Mouse (Mus musculus) intestine, embryonic 15.5 days (tissue): ENCODE measurements around the gene Lgr4. TPM values are rescaled to one million over a fixed set of nuclear protein-coding genes. Genes with fewer than 3 reads are reported as not detected.

Experiments
- ATAC-seq: fragments of 200-750 bp; cut with Nextera tagmentation; 2 replicates; pipeline ENCODE4 v1.8.0; 2017; ENCODE audit warnings: moderate TSS enrichment, moderate library complexity
- H3K27ac ChIP-seq: fragments of 300-500 bp; sonication (generic); 2 replicates; pipeline ENCODE4 v1.5.1; 2015; ENCODE audit warnings: mild to moderate bottlenecking, inconsistent platforms
- H3K27me3 ChIP-seq: fragments of 300-500 bp; sonication (generic); replicated peaks from 2 replicates; pipeline ENCODE4 v1.6.1; 2015; ENCODE audit warnings: inconsistent platforms
- H3K36me3 ChIP-seq: fragments of 300-500 bp; sonication (generic); 2 replicates; pipeline ENCODE4 v1.6.1; 2015; ENCODE audit warnings: inconsistent platforms
- H3K4me1 ChIP-seq: fragments of 300-500 bp; sonication (generic); replicated peaks from 2 replicates; pipeline ENCODE4 v1.6.1; 2015; ENCODE audit warnings: inconsistent platforms
- H3K4me2 ChIP-seq: fragments of 300-500 bp; sonication (generic); replicated peaks from 2 replicates; pipeline ENCODE4 v1.6.1; 2015; ENCODE audit warnings: mild to moderate bottlenecking, inconsistent platforms
- H3K4me3 ChIP-seq: fragments of 300-500 bp; sonication (generic); replicated peaks from 2 replicates; pipeline ENCODE4 v1.5.1; 2015; ENCODE audit warnings: inconsistent platforms
- H3K9ac ChIP-seq: fragments of 300-500 bp; sonication (generic); 2 replicates; pipeline ENCODE4 v1.6.1; 2015; ENCODE audit warnings: inconsistent platforms
- H3K9me3 ChIP-seq: fragments of 300-500 bp; sonication (generic); 2 replicates; pipeline ENCODE4 v1.6.1; 2016; ENCODE audit warnings: inconsistent platforms
- WGBS: fragments of 180-500 bp; shearing (Covaris S2); methylation state at CpG from one replicate; pipeline ENCODE4 v1.1.7; 2015; 5-methylcytosine and 5-hydroxymethylcytosine counted together
- polyA plus RNA-seq: library from polyadenylated mRNA; unstranded; fragments of >200 nt; fragmentation: Nextera tagmentation; extraction: Ambion mirVana; gene quantifications from 2 replicates; pipeline ENCODE4 v1.2.1, GENCODE M21; 2015

Gene Lgr4
- polyA plus RNA-seq, 1 experiment from 2014 or later, result 29.4 TPM

DNA sequence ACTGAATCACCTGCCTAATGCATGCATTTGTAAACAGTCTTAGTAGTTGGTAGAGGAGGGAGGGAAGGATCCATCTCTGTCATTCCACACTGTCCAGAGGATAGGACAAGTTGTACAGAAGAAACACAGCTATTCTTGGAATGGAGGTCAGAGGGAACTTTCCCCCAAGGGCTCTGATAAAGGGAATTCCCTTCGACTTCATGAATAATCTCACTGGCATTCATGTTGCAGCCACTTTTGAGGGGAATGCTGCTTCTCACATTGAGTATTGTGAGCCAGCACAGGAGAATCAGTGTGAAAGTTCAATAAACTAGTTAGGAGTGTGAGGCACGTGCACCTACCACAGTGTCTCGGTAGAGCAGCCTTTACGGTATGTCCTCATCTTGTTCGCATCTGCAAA is 37.6 kb downstream of the Lgr4 start:
- no peak for ATAC-seq
- Histone ChIP-seq H3K4me3 (no peak overlapping the region), H3K36me3 (no peaks in the 10 kb centered on the region), H3K4me1 (peaks cover 31% of the 10 kb centered on the region), H3K9ac (no peak overlapping the region), H3K27me3 (no peaks in the 10 kb centered on the region), H3K4me2 (no peak overlapping the region), H3K27ac (no peak overlapping the region), H3K9me3 (no peaks in the 10 kb centered on the region)
- WGBS, result 61% methylated on average over 5 of the region's 5 CpGs

- no peak for ATAC-seq
- no peak overlapping the region for H3K27ac ChIP-seq
- H3K9ac ChIP-seq, result no peak overlapping the region
- WGBS, result 85% methylated on average over 5 of the region's 5 CpGs
- no peaks in the 10 kb centered on the region for H3K9me3 ChIP-seq
- no peak overlapping the region for H3K4me2 ChIP-seq
- H3K36me3 ChIP-seq, result no peaks in the 10 kb centered on the region
- no peaks in the 10 kb centered on the region for H3K27me3 ChIP-seq
- no peak overlapping the region for H3K4me3 ChIP-seq
- peaks cover 33% of the 10 kb centered on the region for H3K4me1 ChIP-seq
Measured at GRCm38 (mm10) chr2:109955910-109956309, 38.5 kb downstream of the Lgr4 start.

DNA sequence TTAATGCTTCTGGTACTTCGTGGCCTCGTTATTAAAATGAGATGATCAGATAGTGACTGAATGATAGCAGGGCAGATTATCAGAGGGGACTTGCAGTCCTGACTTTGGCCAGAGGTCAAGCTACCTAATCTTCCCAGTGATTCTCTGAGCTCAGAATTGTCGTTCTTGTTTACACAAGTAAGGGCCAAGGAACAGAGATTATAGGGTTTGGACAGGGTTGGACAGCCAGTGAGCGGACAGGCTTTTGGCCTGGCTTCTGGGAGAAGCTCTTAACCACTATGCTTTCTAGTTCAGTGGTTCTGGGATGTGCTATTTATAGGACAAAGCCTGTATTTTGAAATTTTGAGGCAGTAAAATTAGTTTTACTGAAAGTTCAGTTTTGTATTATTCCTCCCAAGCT is 39.3 kb downstream of the Lgr4 start:
- no peak overlapping the region for H3K27ac ChIP-seq
- H3K9ac ChIP-seq, result no peak overlapping the region
- WGBS, result 46% methylated on average over 4 of the region's 4 CpGs
- H3K4me3 ChIP-seq, result no peak overlapping the region
- peaks cover 28% of the 10 kb centered on the region for H3K4me1 ChIP-seq
- no peaks in the 10 kb centered on the region for H3K9me3 ChIP-seq
- no peaks in the 10 kb centered on the region for H3K36me3 ChIP-seq
- H3K4me2 ChIP-seq, result no peak overlapping the region
- H3K27me3 ChIP-seq, result no peaks in the 10 kb centered on the region
- no peak for ATAC-seq

DNA sequence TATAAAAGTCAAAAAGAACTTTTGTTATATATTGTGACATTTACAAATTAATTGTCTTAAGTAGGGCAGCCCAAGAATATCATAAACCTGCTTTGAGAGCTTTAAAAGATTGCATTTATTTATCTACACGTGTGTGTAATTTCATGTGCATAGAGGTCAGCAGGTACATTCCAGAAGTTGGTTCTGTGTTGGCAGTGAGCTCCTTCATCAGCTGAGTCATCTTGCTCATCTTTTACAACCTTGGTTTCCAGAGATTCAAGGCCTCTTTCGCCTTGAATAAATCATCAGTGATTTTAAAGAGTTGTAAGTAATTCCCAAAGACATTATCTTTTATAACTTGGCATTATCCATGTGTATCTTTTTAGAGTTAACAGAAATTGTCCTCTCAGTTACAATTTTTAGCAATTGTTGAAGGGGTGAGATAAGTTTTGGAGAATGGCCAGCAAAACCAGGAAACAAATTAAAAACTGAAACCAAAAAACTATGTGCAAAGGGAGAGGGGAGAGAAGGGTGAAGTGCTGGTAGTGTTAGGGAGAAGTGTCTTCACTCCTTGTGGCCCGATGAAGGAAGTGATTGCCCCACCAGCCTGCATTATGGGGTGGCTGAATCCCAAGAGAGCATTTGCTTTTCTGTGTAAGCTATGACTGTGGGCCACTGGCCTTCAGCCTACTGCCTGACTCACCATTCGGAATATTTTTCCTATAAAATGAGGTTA is 41.4 kb downstream of the Lgr4 start:
- Histone ChIP-seq H3K4me1 (peaks cover 23% of the 10 kb centered on the region), H3K9ac (no peak overlapping the region), H3K27me3 (no peaks in the 10 kb centered on the region), H3K4me2 (peak overlapping the region; percentile 15; the same call in 1 of the 2 replicates), H3K9me3 (no peaks in the 10 kb centered on the region), H3K36me3 (no peaks in the 10 kb centered on the region), H3K4me3 (no peak overlapping the region), H3K27ac (no peak overlapping the region)
- WGBS, result 51% methylated on average over 4 of the region's 4 CpGs
- ATAC-seq, result peak; percentile 44

DNA sequence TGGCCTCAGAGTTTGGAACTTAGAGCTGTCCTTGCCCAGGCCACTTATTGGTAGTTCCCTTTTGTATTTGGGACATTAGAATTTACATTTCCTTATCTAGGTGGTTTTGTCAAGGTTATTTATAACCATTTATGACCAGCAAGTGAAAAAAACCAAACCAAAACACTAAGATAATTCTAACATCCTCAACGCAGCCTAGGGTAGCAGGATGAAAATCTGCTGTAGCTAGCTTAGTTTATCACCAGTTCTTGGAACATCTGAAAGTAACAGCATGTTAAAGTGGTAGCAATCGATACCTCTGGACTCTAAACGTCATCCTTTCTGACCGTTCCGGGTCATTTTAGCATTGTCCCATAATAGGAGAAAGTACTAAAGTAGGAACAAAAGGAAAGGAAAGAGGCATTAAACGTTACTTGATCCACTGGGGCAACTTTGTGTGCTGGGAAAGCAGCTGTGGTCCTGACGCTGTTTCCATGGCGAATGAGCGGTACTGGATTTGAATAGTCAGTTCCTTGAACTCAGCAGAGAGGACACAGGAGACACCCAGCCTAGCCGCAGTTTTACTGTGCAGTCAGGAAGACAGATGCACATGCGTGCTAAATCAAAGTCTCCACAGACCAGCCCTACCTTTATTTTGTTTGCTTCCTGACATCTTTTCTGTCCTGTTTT is 42.1 kb downstream of the Lgr4 start:
- H3K4me3 ChIP-seq, result no peak overlapping the region
- H3K4me1 ChIP-seq, result peaks cover 22% of the 10 kb centered on the region
- H3K27ac ChIP-seq, result no peak overlapping the region
- H3K9me3 ChIP-seq, result no peaks in the 10 kb centered on the region
- no peaks in the 10 kb centered on the region for H3K27me3 ChIP-seq
- WGBS, result 62% methylated on average over 11 of the region's 11 CpGs
- no peaks in the 10 kb centered on the region for H3K36me3 ChIP-seq
- no peak overlapping the region for H3K9ac ChIP-seq
- ATAC-seq, result no peak
- no peak overlapping the region for H3K4me2 ChIP-seq

- Histone ChIP-seq H3K9me3 (no peaks in the 10 kb centered on the region), H3K4me1 (peaks cover 19% of the 10 kb centered on the region; the same call in 1 of the 2 replicates), H3K36me3 (no peaks in the 10 kb centered on the region), H3K9ac (no peak overlapping the region), H3K4me3 (no peak overlapping the region), H3K27me3 (no peaks in the 10 kb centered on the region), H3K4me2 (no peak overlapping the region), H3K27ac (no peak overlapping the region)
- no peak for ATAC-seq
- 67% methylated on average over 3 of the region's 3 CpGs for whole genome bisulfite sequencing
Measured at GRCm38 (mm10) chr2:109960246-109960645, 42.8 kb downstream of the Lgr4 start.

DNA sequence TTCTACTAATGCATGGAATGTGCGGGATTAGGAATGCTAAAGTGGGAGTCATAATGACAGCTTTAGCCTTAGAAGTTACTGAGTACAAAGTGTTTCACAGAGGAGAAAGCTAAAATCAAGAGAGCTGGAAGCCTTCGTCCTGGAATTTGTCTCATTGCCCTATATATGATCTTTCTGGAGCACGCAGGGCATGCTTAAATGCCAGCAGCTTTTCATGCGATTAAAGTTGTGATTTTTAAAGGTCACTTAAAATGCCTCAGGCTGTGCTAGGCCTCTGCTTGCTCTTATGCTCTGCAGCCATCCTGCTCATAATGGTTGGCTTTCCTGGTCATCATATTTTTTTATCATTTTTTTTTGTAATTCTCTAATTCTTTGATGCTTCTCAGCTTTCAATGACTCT is 43.7 kb downstream of the Lgr4 start:
- 64% methylated on average over 4 of the region's 4 CpGs for WGBS
- H3K4me1 ChIP-seq, result peaks cover 13% of the 10 kb centered on the region; the same call in 1 of the 2 replicates
- no peaks in the 10 kb centered on the region for H3K27me3 ChIP-seq
- no peak overlapping the region for H3K9ac ChIP-seq
- ATAC-seq, result no peak
- H3K27ac ChIP-seq, result no peak overlapping the region
- H3K4me2 ChIP-seq, result no peak overlapping the region
- no peaks in the 10 kb centered on the region for H3K9me3 ChIP-seq
- H3K36me3 ChIP-seq, result no peaks in the 10 kb centered on the region
- H3K4me3 ChIP-seq, result no peak overlapping the region

GRCm38 (mm10) chr2:109963591-109964258 is 46.3 kb downstream of the Lgr4 start:
- no peak for ATAC-seq
- Histone ChIP-seq H3K9me3 (no peaks in the 10 kb centered on the region), H3K27ac (no peak overlapping the region), H3K9ac (no peak overlapping the region), H3K4me3 (no peak overlapping the region), H3K27me3 (no peaks in the 10 kb centered on the region), H3K36me3 (no peaks in the 10 kb centered on the region), H3K4me1 (peaks cover 14% of the 10 kb centered on the region; the same call in 1 of the 2 replicates), H3K4me2 (no peak overlapping the region)
- 73% methylated on average over 5 of the region's 5 CpGs for WGBS

DNA sequence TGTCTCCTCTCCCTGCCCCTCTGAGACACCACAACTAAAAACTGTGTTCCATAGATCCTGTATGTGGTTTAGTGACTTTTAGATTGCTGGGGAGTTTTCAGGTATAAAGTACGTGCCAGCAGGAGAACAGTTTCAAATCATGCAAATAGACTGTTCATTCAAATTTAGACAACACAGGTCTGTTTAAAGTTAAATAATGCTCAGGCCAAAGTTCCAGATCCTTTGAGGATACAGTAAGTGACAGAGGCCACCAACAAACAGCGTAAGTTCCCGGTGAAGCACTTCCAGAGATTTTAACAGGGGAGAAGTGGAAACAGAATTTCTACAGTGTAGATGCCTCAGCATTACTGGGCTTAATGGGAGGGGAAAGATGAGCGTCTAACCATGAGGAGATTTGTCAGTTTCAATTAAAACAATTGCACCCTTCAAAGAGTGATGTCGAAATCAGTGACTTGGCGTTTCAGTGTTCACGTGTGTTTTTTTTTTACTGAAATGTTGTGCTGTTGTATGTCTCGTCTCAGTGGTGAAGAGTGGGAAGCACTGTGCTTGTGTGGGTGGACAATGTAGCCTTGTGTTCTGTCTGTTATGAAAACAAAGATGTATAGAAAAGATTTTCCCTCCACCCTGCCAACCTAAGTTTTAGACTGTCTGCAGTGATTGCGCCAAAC is 48.4 kb downstream of the Lgr4 start:
- ATAC-seq, result no peak
- H3K4me3 ChIP-seq, result no peak overlapping the region
- no peak overlapping the region for H3K9ac ChIP-seq
- no peaks in the 10 kb centered on the region for H3K36me3 ChIP-seq
- H3K27ac ChIP-seq, result no peak overlapping the region
- 0 out of 2 replicates have a peak, but pooled peaks cover 3% of the 10 kb centered on the region for H3K4me1 ChIP-seq
- WGBS, result 78% methylated on average over 9 of the region's 9 CpGs
- no peaks in the 10 kb centered on the region for H3K9me3 ChIP-seq
- H3K27me3 ChIP-seq, result no peaks in the 10 kb centered on the region
- H3K4me2 ChIP-seq, result no peak overlapping the region

DNA sequence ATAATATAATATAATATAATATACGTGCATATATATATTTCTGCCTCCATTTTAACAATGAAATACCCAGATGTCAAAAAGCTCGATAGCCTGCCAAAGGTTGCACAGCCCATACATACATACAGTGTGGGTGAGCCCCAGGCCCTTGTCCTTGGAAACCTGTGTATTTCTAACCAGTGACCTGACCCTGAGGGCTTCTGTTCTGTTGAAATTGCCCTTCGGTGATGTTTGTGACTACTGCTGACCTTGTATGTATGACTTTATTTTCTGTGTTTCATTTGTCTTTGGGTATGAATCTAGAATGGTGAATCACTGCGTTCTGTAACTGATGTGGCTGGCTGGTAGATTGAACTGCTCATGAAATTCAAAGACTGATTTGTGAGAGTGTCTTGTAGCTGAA is 49.4 kb downstream of the Lgr4 start:
- Histone ChIP-seq H3K36me3 (no peaks in the 10 kb centered on the region), H3K4me1 (0 out of 2 replicates have a peak, but pooled peaks cover 5% of the 10 kb centered on the region), H3K27me3 (no peaks in the 10 kb centered on the region), H3K4me3 (no peak overlapping the region), H3K4me2 (no peak overlapping the region), H3K9ac (no peak overlapping the region), H3K9me3 (no peaks in the 10 kb centered on the region), H3K27ac (no peak overlapping the region)
- no peak for ATAC-seq
- 96% methylated on average over 4 of the region's 4 CpGs for WGBS

DNA sequence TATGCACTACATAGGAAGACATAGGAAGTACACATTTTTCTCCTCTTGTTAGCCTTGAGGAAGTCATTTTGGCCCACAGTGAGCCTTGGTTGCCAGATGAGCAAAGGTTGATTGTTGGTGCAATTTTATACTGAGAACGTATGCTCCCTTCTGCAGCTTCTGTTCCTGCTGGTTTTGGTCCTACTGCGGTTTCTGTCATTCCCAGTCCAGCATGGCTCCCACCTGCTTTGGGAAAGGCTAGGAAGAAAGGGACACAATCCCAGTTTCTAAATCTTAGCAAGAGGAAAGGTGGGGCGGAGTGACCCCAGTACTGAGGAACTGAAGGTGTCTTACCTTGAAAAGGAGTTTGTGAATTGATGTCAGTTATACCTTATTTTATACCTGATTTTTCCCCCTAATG is 51.9 kb downstream of the Lgr4 start:
- H3K4me2 ChIP-seq, result no peak overlapping the region; the same call in 1 of the 2 replicates
- no peaks in the 10 kb centered on the region for H3K27me3 ChIP-seq
- no peak overlapping the region for H3K9ac ChIP-seq
- 0 out of 2 replicates have a peak, but pooled peaks cover 5% of the 10 kb centered on the region for H3K4me1 ChIP-seq
- no peak overlapping the region for H3K4me3 ChIP-seq
- no peak overlapping the region for H3K27ac ChIP-seq
- no peaks in the 10 kb centered on the region for H3K36me3 ChIP-seq
- H3K9me3 ChIP-seq, result no peaks in the 10 kb centered on the region
- WGBS, result 77% methylated on average over 3 of the region's 3 CpGs
- ATAC-seq, result no peak

- ATAC-seq, result no peak
- WGBS, result 51% methylated on average over 10 of the region's 10 CpGs
- Histone ChIP-seq H3K4me2 (no peak overlapping the region), H3K36me3 (no peaks in the 10 kb centered on the region), H3K4me1 (0 out of 2 replicates have a peak, but pooled peaks cover 5% of the 10 kb centered on the region), H3K9ac (no peak overlapping the region), H3K27ac (no peak overlapping the region), H3K4me3 (no peak overlapping the region), H3K9me3 (no peaks in the 10 kb centered on the region), H3K27me3 (no peaks in the 10 kb centered on the region)
Measured at GRCm38 (mm10) chr2:109969926-109970532, 52.6 kb downstream of the Lgr4 start.
